Mouse (Mus musculus): ENCODE measurements around the gene 1700010I14Rik. TPM values are rescaled to one million over a fixed set of nuclear protein-coding genes. Genes with fewer than 3 reads are reported as not detected.

The 1700010I14Rik gene
- polyA plus RNA-seq, 1 experiment from 2014 or later: 3.6 TPM

GRCm38 (mm10) chr17:9030181-9030580 is 42.0 kb downstream of the 1700010I14Rik start:
- no peak for ATAC-seq (ENCODE audit: low FRiP score, low read depth)
- Histone ChIP-seq H3K4me2 (replicated peaks) (no peak overlapping the region), H3K4me1 (peaks cover 14% of the 10 kb centered on the region; the same call in 1 of the 2 replicates), H3K36me3 (no peaks in the 10 kb centered on the region), H3K27ac (replicated peaks) (no peak overlapping the region), H3K4me3 (no peak overlapping the region), H3K27me3 (peaks cover 3% of the 10 kb centered on the region; the same call in 1 of the 2 replicates), H3K9me3 (no peaks in the 10 kb centered on the region), H3K9ac (replicated peaks) (no peak overlapping the region)
- 73% methylated on average over 5 of the region's 5 CpGs for WGBS

GRCm38 (mm10) chr17:9031241-9032141 is 43.4 kb downstream of the 1700010I14Rik start:
- Histone ChIP-seq H3K36me3 (no peaks in the 10 kb centered on the region), H3K4me2 (replicated peaks) (peak overlapping the region; percentile 38), H3K27me3 (peaks cover 3% of the 10 kb centered on the region; the same call in 1 of the 2 replicates), H3K9me3 (no peaks in the 10 kb centered on the region), H3K9ac (replicated peaks) (no peak overlapping the region), H3K4me3 (0 out of 2 replicates have a peak overlapping the region, but pooled peaks have one; percentile 12), H3K27ac (replicated peaks) (no peak overlapping the region), H3K4me1 (peaks cover 24% of the 10 kb centered on the region; the same call in 1 of the 2 replicates)
- ATAC-seq (ENCODE audit: low FRiP score, low read depth): peak; percentile 44; the same call in 1 of the 2 replicates
- 15% methylated on average over 24 of the region's 24 CpGs for WGBS

GRCm38 (mm10) chr17:9032362-9033044 is 44.4 kb downstream of the 1700010I14Rik start:
- Histone ChIP-seq H3K36me3 (no peaks in the 10 kb centered on the region), H3K9me3 (no peaks in the 10 kb centered on the region), H3K4me3 (no peak overlapping the region), H3K4me1 (peaks cover 24% of the 10 kb centered on the region; the same call in 1 of the 2 replicates), H3K27ac (replicated peaks) (no peak overlapping the region; the same call in 1 of the 2 replicates), H3K9ac (replicated peaks) (no peak overlapping the region), H3K27me3 (peaks cover 3% of the 10 kb centered on the region; the same call in 1 of the 2 replicates), H3K4me2 (replicated peaks) (no peak overlapping the region)
- 66% methylated on average over 6 of the region's 6 CpGs for WGBS
- ATAC-seq (ENCODE audit: low FRiP score, low read depth): no peak

GRCm38 (mm10) chr17:9033511-9033910 is 45.4 kb downstream of the 1700010I14Rik start:
- Histone ChIP-seq H3K4me2 (replicated peaks) (no peak overlapping the region), H3K4me1 (peaks cover 24% of the 10 kb centered on the region; the same call in 1 of the 2 replicates), H3K9me3 (no peaks in the 10 kb centered on the region), H3K9ac (replicated peaks) (no peak overlapping the region), H3K4me3 (no peak overlapping the region), H3K36me3 (no peaks in the 10 kb centered on the region), H3K27me3 (peaks cover 3% of the 10 kb centered on the region; the same call in 1 of the 2 replicates), H3K27ac (replicated peaks) (no peak overlapping the region)
- ATAC-seq (ENCODE audit: low FRiP score, low read depth): no peak
- WGBS: 86% methylated on average over 5 of the region's 5 CpGs

GRCm38 (mm10) chr17:9035561-9036348 is 47.6 kb downstream of the 1700010I14Rik start:
- no peak overlapping the region for H3K9ac ChIP-seq (replicated peaks)
- H3K27ac ChIP-seq (replicated peaks): no peak overlapping the region
- H3K36me3 ChIP-seq: no peaks in the 10 kb centered on the region
- no peak overlapping the region for H3K4me2 ChIP-seq (replicated peaks)
- ATAC-seq (ENCODE audit: low FRiP score, low read depth): no peak
- 54% methylated on average over 8 of the region's 8 CpGs for WGBS
- H3K9me3 ChIP-seq: no peaks in the 10 kb centered on the region
- no peak overlapping the region for H3K4me3 ChIP-seq
- H3K27me3 ChIP-seq: no peaks in the 10 kb centered on the region
- H3K4me1 ChIP-seq: peaks cover 24% of the 10 kb centered on the region; the same call in 1 of the 2 replicates

GRCm38 (mm10) chr17:9042723-9043122 is 54.6 kb downstream of the 1700010I14Rik start:
- H3K4me3 ChIP-seq: no peak overlapping the region
- no peak overlapping the region for H3K27ac ChIP-seq (replicated peaks)
- ATAC-seq (ENCODE audit: low FRiP score, low read depth): no peak
- no peaks in the 10 kb centered on the region for H3K9me3 ChIP-seq
- H3K9ac ChIP-seq (replicated peaks): no peak overlapping the region
- no peaks in the 10 kb centered on the region for H3K36me3 ChIP-seq
- H3K4me2 ChIP-seq (replicated peaks): no peak overlapping the region
- H3K27me3 ChIP-seq: no peaks in the 10 kb centered on the region
- WGBS: 41% methylated on average over 2 of the region's 2 CpGs
- no peaks in the 10 kb centered on the region for H3K4me1 ChIP-seq

- 38% methylated on average over 13 of the region's 13 CpGs for WGBS
- Histone ChIP-seq H3K27me3 (no peaks in the 10 kb centered on the region), H3K36me3 (no peaks in the 10 kb centered on the region), H3K4me1 (no peaks in the 10 kb centered on the region), H3K4me3 (no peak overlapping the region), H3K27ac (replicated peaks) (no peak overlapping the region), H3K4me2 (replicated peaks) (no peak overlapping the region), H3K9ac (replicated peaks) (no peak overlapping the region), H3K9me3 (no peaks in the 10 kb centered on the region)
- ATAC-seq (ENCODE audit: low FRiP score, low read depth): no peak
Observed at GRCm38 (mm10) chr17:9052441-9052980, 64.4 kb downstream of the 1700010I14Rik start.

GRCm38 (mm10) chr17:9059360-9059932 is 71.3 kb downstream of the 1700010I14Rik start:
- Histone ChIP-seq H3K9me3 (no peaks in the 10 kb centered on the region), H3K36me3 (no peaks in the 10 kb centered on the region), H3K9ac (replicated peaks) (no peak overlapping the region), H3K27me3 (no peaks in the 10 kb centered on the region), H3K4me2 (replicated peaks) (no peak overlapping the region), H3K4me1 (no peaks in the 10 kb centered on the region), H3K4me3 (no peak overlapping the region), H3K27ac (replicated peaks) (no peak overlapping the region)
- no peak for ATAC-seq (ENCODE audit: low FRiP score, low read depth)
- WGBS: 90% methylated on average over 8 of the region's 8 CpGs
